Mouse (Mus musculus): ENCODE data around the gene Pianp. TPM values are rescaled to one million over a fixed set of nuclear protein-coding genes. Genes with fewer than 3 reads are reported as not detected.
"Not testable (repeated sequence)": the region's sequence is repeated elsewhere in the genome, so short reads cannot be mapped to it uniquely, and the experiment has no call there.

The Pianp gene
- polyA plus RNA-seq, 1 experiment from 2014 or later = 0.45 TPM

- Histone ChIP-seq H3K4me2 (peak overlapping the region; percentile 89), H3K9ac (peak overlapping the region; percentile 100), H3K9me3 (replicated peaks) (no peaks in the 10 kb centered on the region), H3K4me1 (replicated peaks) (peaks cover 46% of the 10 kb centered on the region), H3K27me3 (replicated peaks) (no peaks in the 10 kb centered on the region), H3K4me3 (peak overlapping the region; percentile 92), H3K27ac (ENCODE audit: poor library complexity, severe bottlenecking) (peak overlapping the region; percentile 100), H3K36me3 (peaks cover 28% of the 10 kb centered on the region)
- peak; percentile 96 for ATAC-seq (ENCODE audit: insufficient number of reproducible peaks, low FRiP score)
- WGBS = under 1% methylated on average over 32 of the region's 34 CpGs
Measured at GRCm38 (mm10) chr6:125008586-125009128, 12.2 kb downstream of the Pianp start.

GRCm38 (mm10) chr6:125009129-125009180 is 12.5 kb downstream of the Pianp start, which contains the start of gene Zfp384:
Gene Zfp384, plus strand, starts transcription at chr6:125009145.
- Histone ChIP-seq H3K4me3 (peak within 1 kb of the TSS; percentile 92), H3K27me3 (replicated peaks) (no peaks in the 10 kb centered on the region), H3K36me3 (peaks cover 31% of the 10 kb centered on the region), H3K27ac (ENCODE audit: poor library complexity, severe bottlenecking) (peak within 1 kb of the TSS; percentile 100), H3K9me3 (replicated peaks) (no peaks in the 10 kb centered on the region), H3K4me2 (peak within 1 kb of the TSS; percentile 89), H3K4me1 (replicated peaks) (peaks cover 43% of the 10 kb centered on the region), H3K9ac (peak within 1 kb of the TSS; percentile 100)
- ATAC-seq (ENCODE audit: insufficient number of reproducible peaks, low FRiP score) = no peak
- WGBS = 0% methylated on average over 3 of the region's 3 CpGs

- Histone ChIP-seq H3K9me3 (replicated peaks) (no peaks in the 10 kb centered on the region), H3K36me3 (peaks cover 34% of the 10 kb centered on the region), H3K4me2 (peak overlapping the region; percentile 89), H3K9ac (peak overlapping the region; percentile 100), H3K4me3 (peak overlapping the region; percentile 92), H3K4me1 (replicated peaks) (peaks cover 40% of the 10 kb centered on the region), H3K27ac (ENCODE audit: poor library complexity, severe bottlenecking) (peak overlapping the region; percentile 100), H3K27me3 (replicated peaks) (no peaks in the 10 kb centered on the region)
- ATAC-seq (ENCODE audit: insufficient number of reproducible peaks, low FRiP score) = peak; percentile 89
- under 1% methylated on average over 67 of the region's 78 CpGs for WGBS
Measured at GRCm38 (mm10) chr6:125009181-125010073, 12.9 kb downstream of the Pianp start.

GRCm38 (mm10) chr6:125017682-125018081 is 21.2 kb downstream of the Pianp start:
- 89% methylated on average over 3 of the region's 3 CpGs for whole genome bisulfite sequencing
- Histone ChIP-seq H3K9ac (no peak overlapping the region), H3K4me2 (no peak overlapping the region), H3K9me3 (replicated peaks) (no peaks in the 10 kb centered on the region), H3K4me1 (replicated peaks) (0 out of 2 replicates have a peak, but pooled peaks cover under 1% of the 10 kb centered on the region), H3K27ac (ENCODE audit: poor library complexity, severe bottlenecking) (no peak overlapping the region), H3K36me3 (peaks cover 80% of the 10 kb centered on the region), H3K27me3 (replicated peaks) (no peaks in the 10 kb centered on the region), H3K4me3 (no peak overlapping the region)
- ATAC-seq (ENCODE audit: insufficient number of reproducible peaks, low FRiP score) = no peak

GRCm38 (mm10) chr6:125030532-125030931 is 34.0 kb downstream of the Pianp start:
- ATAC-seq (ENCODE audit: insufficient number of reproducible peaks, low FRiP score); H3K4me2 ChIP-seq; H3K9me3 ChIP-seq (replicated peaks); H3K27me3 ChIP-seq (replicated peaks); H3K4me3 ChIP-seq; H3K4me1 ChIP-seq (replicated peaks); H3K27ac ChIP-seq (ENCODE audit: poor library complexity, severe bottlenecking); H3K9ac ChIP-seq: not testable (repeated sequence)
- H3K36me3 ChIP-seq = peaks cover 70% of the 10 kb centered on the region
- 45% methylated on average over 9 of the region's 9 CpGs for WGBS

GRCm38 (mm10) chr6:125031604-125032003 is 35.1 kb downstream of the Pianp start:
- Histone ChIP-seq H3K36me3 (peaks cover 75% of the 10 kb centered on the region), H3K27me3 (replicated peaks) (no peaks in the 10 kb centered on the region), H3K9me3 (replicated peaks) (no peaks in the 10 kb centered on the region), H3K4me1 (replicated peaks) (no peaks in the 10 kb centered on the region), H3K4me3 (no peak overlapping the region), H3K27ac (ENCODE audit: poor library complexity, severe bottlenecking) (no peak overlapping the region), H3K4me2 (no peak overlapping the region), H3K9ac (no peak overlapping the region)
- no peak for ATAC-seq (ENCODE audit: insufficient number of reproducible peaks, low FRiP score)
- WGBS = 89% methylated on average over 16 of the region's 16 CpGs

GRCm38 (mm10) chr6:125038666-125039065 is 42.2 kb downstream of the Pianp start:
- H3K4me2 ChIP-seq = peak overlapping the region; percentile 64
- H3K4me3 ChIP-seq = peak overlapping the region; percentile 77; the same call in 1 of the 2 replicates
- WGBS = 78% methylated on average over 4 of the region's 4 CpGs
- H3K4me1 ChIP-seq (replicated peaks) = peaks cover 9% of the 10 kb centered on the region
- no peak for ATAC-seq (ENCODE audit: insufficient number of reproducible peaks, low FRiP score)
- no peak overlapping the region for H3K9ac ChIP-seq
- peak overlapping the region; percentile 63 for H3K27ac ChIP-seq (ENCODE audit: poor library complexity, severe bottlenecking)
- no peaks in the 10 kb centered on the region for H3K9me3 ChIP-seq (replicated peaks)
- H3K27me3 ChIP-seq (replicated peaks) = no peaks in the 10 kb centered on the region
- H3K36me3 ChIP-seq = peaks cover 45% of the 10 kb centered on the region

GRCm38 (mm10) chr6:125039131-125039530 is 42.6 kb downstream of the Pianp start:
- ATAC-seq (ENCODE audit: insufficient number of reproducible peaks, low FRiP score) = no peak; the same call in 1 of the 2 replicates
- H3K27me3 ChIP-seq (replicated peaks) = no peaks in the 10 kb centered on the region
- 6% methylated on average over 8 of the region's 8 CpGs for WGBS
- H3K4me1 ChIP-seq (replicated peaks) = peaks cover 9% of the 10 kb centered on the region
- peak overlapping the region; percentile 77 for H3K4me3 ChIP-seq
- H3K27ac ChIP-seq (ENCODE audit: poor library complexity, severe bottlenecking) = peak overlapping the region; percentile 63
- H3K9me3 ChIP-seq (replicated peaks) = no peaks in the 10 kb centered on the region
- peaks cover 45% of the 10 kb centered on the region for H3K36me3 ChIP-seq
- H3K4me2 ChIP-seq = peak overlapping the region; percentile 64
- peak overlapping the region; percentile 24; the same call in 1 of the 2 replicates for H3K9ac ChIP-seq

- WGBS = under 1% methylated on average over 26 of the region's 26 CpGs
- Histone ChIP-seq H3K27ac (ENCODE audit: poor library complexity, severe bottlenecking) (peak within 1 kb of the TSS; percentile 63), H3K9ac (peak within 1 kb of the TSS; percentile 75), H3K4me3 (peak within 1 kb of the TSS; percentile 77), H3K36me3 (peaks cover 48% of the 10 kb centered on the region), H3K4me1 (replicated peaks) (peaks cover 9% of the 10 kb centered on the region), H3K9me3 (replicated peaks) (no peaks in the 10 kb centered on the region), H3K27me3 (replicated peaks) (no peaks in the 10 kb centered on the region), H3K4me2 (peak within 1 kb of the TSS; percentile 78)
- peak; percentile 94 for ATAC-seq (ENCODE audit: insufficient number of reproducible peaks, low FRiP score)
Measured at GRCm38 (mm10) chr6:125039533-125040153, 43.1 kb downstream of the Pianp start, which contains the start of gene Ing4. Gene Ing4, plus strand, starts transcription at chr6:125039760.

GRCm38 (mm10) chr6:125040221-125040620 is 43.7 kb downstream of the Pianp start:
- peaks cover 48% of the 10 kb centered on the region for H3K36me3 ChIP-seq
- peak overlapping the region; percentile 41; the same call in 1 of the 2 replicates for H3K27ac ChIP-seq (ENCODE audit: poor library complexity, severe bottlenecking)
- H3K9me3 ChIP-seq (replicated peaks) = no peaks in the 10 kb centered on the region
- peak overlapping the region; percentile 77 for H3K4me3 ChIP-seq
- H3K4me1 ChIP-seq (replicated peaks) = peaks cover 9% of the 10 kb centered on the region
- H3K9ac ChIP-seq = peak overlapping the region; percentile 75
- ATAC-seq (ENCODE audit: insufficient number of reproducible peaks, low FRiP score) = no peak
- WGBS = 18% methylated on average over 7 of the region's 7 CpGs
- no peaks in the 10 kb centered on the region for H3K27me3 ChIP-seq (replicated peaks)
- H3K4me2 ChIP-seq = peak overlapping the region; percentile 78

GRCm38 (mm10) chr6:125041047-125041446 is 44.6 kb downstream of the Pianp start:
- Histone ChIP-seq H3K27ac (ENCODE audit: poor library complexity, severe bottlenecking) (no peak overlapping the region), H3K4me3 (no peak overlapping the region), H3K4me2 (no peak overlapping the region), H3K27me3 (replicated peaks) (no peaks in the 10 kb centered on the region), H3K9ac (no peak overlapping the region), H3K9me3 (replicated peaks) (no peaks in the 10 kb centered on the region), H3K4me1 (replicated peaks) (peaks cover 9% of the 10 kb centered on the region), H3K36me3 (peaks cover 44% of the 10 kb centered on the region)
- no peak for ATAC-seq (ENCODE audit: insufficient number of reproducible peaks, low FRiP score)
- WGBS = 82% methylated on average over 7 of the region's 7 CpGs

Measured in heart, embryonic 12.5 days (tissue).